Mouse (Mus musculus) CH12.LX (cell line): Measurements from ENCODE around the gene Prpf19.

Experiments
- E2F4 ChIP-seq: IDR thresholded peaks from 2 replicates; pipeline ENCODE4 v1.6.1; 2011; ENCODE audit warnings: low read depth, low read length, improper control_type of control experiment; ENCODE audit not compliant: insufficient replicate concordance
- MEF2A ChIP-seq: IDR thresholded peaks from 2 replicates; pipeline ENCODE4 v1.6.1; 2014; ENCODE audit warnings: low read depth, mild to moderate bottlenecking, inconsistent platforms, low read length, improper control_type of control experiment, borderline replicate concordance
- POLR2A ChIP-seq: IDR thresholded peaks from 2 replicates; pipeline ENCODE4 v1.6.1; 2011; ENCODE audit warnings: low read depth, mild to moderate bottlenecking, improper control_type of control experiment, low read length
- SIN3A ChIP-seq: IDR thresholded peaks from 2 replicates; pipeline ENCODE4 v1.6.1; 2012; ENCODE audit warnings: low read length, improper control_type of control experiment, inconsistent platforms
- USF1 ChIP-seq: IDR thresholded peaks from 2 replicates; pipeline ENCODE4 v1.6.1; 2014; ENCODE audit warnings: low read depth, mild to moderate bottlenecking, inconsistent platforms, low read length, improper control_type of control experiment
- USF2 ChIP-seq: conservative IDR thresholded peaks from 2 replicates; pipeline ENCODE4 v1.6.1; 2011; ENCODE audit warnings: low read depth, low read length, improper control_type of control experiment

- TF ChIP-seq MEF2A, result no peak
- no peak for TF ChIP-seq USF1
- TF ChIP-seq SIN3A, result no peak
- TF ChIP-seq USF2, result no peak
- no peak for TF ChIP-seq E2F4
- no peak for TF ChIP-seq POLR2A
Measured at GRCm38 (mm10) chr19:10940097-10940800, 45.2 kb downstream of the Prpf19 start.
